Mouse (Mus musculus) erythroblast, embryonic 14.5 days (primary cell): ENCODE measurements around the gene Cbr4.

ENCODE experiments used
- GATA1 ChIP-seq: IDR thresholded peaks from 2 replicates; pipeline ENCODE4 v1.6.1; 2012; ENCODE audit warnings: low read length, inconsistent platforms, mixed read lengths
- TAL1 ChIP-seq: IDR thresholded peaks from 3 replicates; pipeline ENCODE4 v1.6.1; 2012; ENCODE audit warnings: low read length, inconsistent platforms, mixed read lengths

GRCm38 (mm10) chr8:61448881-61449280 lies 38.7 kb upstream of the Cbr4 start:
- TF ChIP-seq TAL1 (no peak), GATA1 (no peak)
